Comparison of ENCODE assay signal across 12 mouse cellular contexts in genomic region chr11:66912531-66913458, GRCm38 (mm10). TPM values are rescaled to one million over a fixed set of nuclear protein-coding genes. Genes with fewer than 3 reads are reported as not detected.
A peak's percentile ranks its signal among the peaks of the same experiment; 100 is the strongest.
DNase-seq lines count a peak whose midpoint lies in the region; ATAC-seq and TF ChIP-seq lines count a peak whose summit lies in the region.
"Had no signal": no experiment of that assay in that cellular context is flagged by ENCODE, and none has a peak within 500 bp of the region (broad histone marks: within the 10 kb centered on the region; RNA-seq: fewer than 3 reads in every experiment).

No protein-coding gene starts in this region.

- H3K27ac ChIP-seq in heart, embryonic 16.5 days (ENCODE audit: low read length), result peak overlapping the region; percentile 86
- no peak overlapping the region for H3K27ac ChIP-seq in lung, postnatal 0 days (ENCODE audit: low read length)
- no peak overlapping the region; the same call in 1 of the 2 replicates for H3K27ac ChIP-seq in forebrain, embryonic 13.5 days
- H3K27ac ChIP-seq: limb, embryonic 13.5 days had no signal

- DNase-seq in MEL-GATA-1-ER (ENCODE audit: extremely low read depth, low read depth), result peak; percentile 40
- DNase-seq in lung, postnatal 0 days (ENCODE audit: low spot score), result peak; percentile 31
- DNase-seq in thymus, adult 18-20 months, result no peak

- no peaks in the 10 kb centered on the region for H3K9me3 ChIP-seq in erythroblast, embryonic 14.5 days (ENCODE audit: control insufficient read depth, low read length)
- H3K9me3 ChIP-seq in heart, embryonic 16.5 days (replicated peaks; ENCODE audit: control insufficient read depth, low read length), result no peaks in the 10 kb centered on the region
- H3K9me3 ChIP-seq in lung, postnatal 0 days (ENCODE audit: low read length), result no peaks in the 10 kb centered on the region
- no peaks in the 10 kb centered on the region for H3K9me3 ChIP-seq in forebrain, embryonic 13.5 days (replicated peaks)
- H3K9me3 ChIP-seq: limb, embryonic 13.5 days had no signal

- TF ChIP-seq CTCF in lung, postnatal 0 days (IDR thresholded peaks at IDR 0.05), result no peak

- 19% methylated on average over 17 of the region's 17 CpGs for WGBS in heart, embryonic 16.5 days
- 39% methylated on average over 15 of the region's 17 CpGs for WGBS in lung, postnatal 0 days
- 62% methylated on average over 17 of the region's 17 CpGs for WGBS in forebrain, embryonic 13.5 days

- TF ChIP-seq EP300 in lung, postnatal 0 days (IDR thresholded peaks at IDR 0.05), result no peak

- peak overlapping the region; percentile 1 for H3K4me3 ChIP-seq in erythroblast, embryonic 14.5 days (replicated peaks)
- H3K4me3 ChIP-seq in heart, embryonic 16.5 days (ENCODE audit: low read length), result peak overlapping the region; percentile 26
- no peak overlapping the region for H3K4me3 ChIP-seq in lung, postnatal 0 days (ENCODE audit: low read depth, low read length)
- H3K4me3 ChIP-seq in forebrain, embryonic 13.5 days, result no peak overlapping the region
- H3K4me3 ChIP-seq: limb, embryonic 13.5 days had no signal

- H3K9ac ChIP-seq in heart, embryonic 16.5 days (ENCODE audit: low read length), result peak overlapping the region; percentile 55
- H3K9ac ChIP-seq in lung, postnatal 0 days (replicated peaks; ENCODE audit: low read depth), result no peak overlapping the region
- H3K9ac ChIP-seq in forebrain, embryonic 13.5 days, result no peak overlapping the region
- H3K9ac ChIP-seq: limb, embryonic 13.5 days had no signal

- peak overlapping the region; percentile 47 for H3K4me2 ChIP-seq in heart, embryonic 16.5 days (ENCODE audit: low read depth, low read length)
- no peak overlapping the region for H3K4me2 ChIP-seq in lung, postnatal 0 days (replicated peaks; ENCODE audit: low read depth, low read length)
- H3K4me2 ChIP-seq in forebrain, embryonic 13.5 days, result no peak overlapping the region; the same call in 1 of the 2 replicates
- H3K4me2 ChIP-seq: limb, embryonic 13.5 days had no signal

- H3K36me3 ChIP-seq in erythroblast, embryonic 14.5 days (ENCODE audit: control insufficient read depth), result no peaks in the 10 kb centered on the region
- H3K36me3 ChIP-seq in heart, embryonic 16.5 days (ENCODE audit: control insufficient read depth, insufficient read depth), result no peaks in the 10 kb centered on the region
- no peaks in the 10 kb centered on the region for H3K36me3 ChIP-seq in lung, postnatal 0 days (ENCODE audit: insufficient read depth, low read length)
- no peaks in the 10 kb centered on the region for H3K36me3 ChIP-seq in forebrain, embryonic 13.5 days (ENCODE audit: poor library complexity, severe bottlenecking)
- H3K36me3 ChIP-seq: limb, embryonic 13.5 days had no signal

- no peak for ATAC-seq in erythroblast, adult 5-6 weeks (replicated peaks; ENCODE audit: low FRiP score, poor library complexity, severe bottlenecking)
- peak; percentile 90 for ATAC-seq in heart, embryonic 16.5 days (replicated peaks; ENCODE audit: extremely low read depth, insufficient read depth, low FRiP score)
- peak; percentile 23; the same call in 1 of the 2 replicates for ATAC-seq in lung, postnatal 0 days
- ATAC-seq in monocyte, adult 5-6 weeks (replicated peaks; ENCODE audit: insufficient number of reproducible peaks, low FRiP score, low TSS enrichment, poor library complexity, severe bottlenecking), result no peak
- no peak for ATAC-seq in forebrain, embryonic 13.5 days

- H3K27me3 ChIP-seq in erythroblast, embryonic 14.5 days (ENCODE audit: control insufficient read depth), result peaks cover 8% of the 10 kb centered on the region
- 0 out of 2 replicates have a peak, but pooled peaks cover 2% of the 10 kb centered on the region for H3K27me3 ChIP-seq in heart, embryonic 16.5 days (ENCODE audit: control insufficient read depth, insufficient read depth, low read length)
- H3K27me3 ChIP-seq in lung, postnatal 0 days (replicated peaks; ENCODE audit: insufficient read depth, low read length), result no peaks in the 10 kb centered on the region
- no peaks in the 10 kb centered on the region for H3K27me3 ChIP-seq in forebrain, embryonic 13.5 days

- H3K4me1 ChIP-seq in erythroblast, embryonic 14.5 days (ENCODE audit: control insufficient read depth), result peaks cover 32% of the 10 kb centered on the region
- H3K4me1 ChIP-seq in heart, embryonic 16.5 days (ENCODE audit: control insufficient read depth, insufficient read depth, low read length), result peaks cover 12% of the 10 kb centered on the region
- no peaks in the 10 kb centered on the region for H3K4me1 ChIP-seq in lung, postnatal 0 days (ENCODE audit: insufficient read depth, low read depth, low read length)
- H3K4me1 ChIP-seq in forebrain, embryonic 13.5 days, result peaks cover 5% of the 10 kb centered on the region; the same call in 1 of the 2 replicates
- H3K4me1 ChIP-seq: limb, embryonic 13.5 days had no signal

RNA-seq across cellular contexts. Expression of gene Pirt, which starts 1.0 kb away (rescaled TPM):
- 0.01 TPM in 1 of 2 replicates, not detected in the other for polyA plus RNA-seq in erythroblast, embryonic 14.5 days (2012)
- not detected in 2 replicates for total RNA-seq in erythroblast, adult 5-6 weeks (2015; ENCODE audit: low replicate concordance)
- total RNA-seq in erythroblast, adult 5-6 weeks (2017; ENCODE audit: low replicate concordance), result not detected in 2 replicates
- 7.4 and 8.1 TPM in 2 replicates for polyA plus RNA-seq in heart, embryonic 16.5 days (2015; fragmentation: Nextera tagmentation; extraction: Ambion mirVana)
- 1.8 and 1.9 TPM in 2 replicates for polyA plus RNA-seq in lung, postnatal 0 days (2015; fragmentation: Nextera tagmentation; extraction: Ambion mirVana)
- total RNA-seq in monocyte, adult 5-6 weeks (2017), result not detected in 3 replicates
- polyA plus RNA-seq in forebrain, embryonic 13.5 days (2015; fragmentation: Nextera tagmentation; extraction: Ambion mirVana), result 0.12 and 0.16 TPM in 2 replicates
- total RNA-seq: neutrophil, adult 5-6 weeks had no signal
- polyA plus RNA-seq: thymus, postnatal 0 days had no signal

RNA-seq across cellular contexts. Expression of gene Tmem238l, which starts 43.6 kb away (rescaled TPM):
- polyA plus RNA-seq in erythroblast, embryonic 14.5 days (2012), result not detected in 2 replicates
- not detected in 2 replicates for total RNA-seq in erythroblast, adult 5-6 weeks (2015; ENCODE audit: low replicate concordance)
- total RNA-seq in erythroblast, adult 5-6 weeks (2017; ENCODE audit: low replicate concordance), result not detected in 2 replicates
- polyA plus RNA-seq in heart, embryonic 16.5 days (2015; fragmentation: Nextera tagmentation; extraction: Ambion mirVana), result not detected in 2 replicates
- not detected in 2 replicates for polyA plus RNA-seq in lung, postnatal 0 days (2015; fragmentation: Nextera tagmentation; extraction: Ambion mirVana)
- not detected in 3 replicates for total RNA-seq in monocyte, adult 5-6 weeks (2017)
- polyA plus RNA-seq in forebrain, embryonic 13.5 days (2015; fragmentation: Nextera tagmentation; extraction: Ambion mirVana), result 0.19 TPM in 1 of 2 replicates, not detected in the other
- total RNA-seq: neutrophil, adult 5-6 weeks had no signal
- polyA plus RNA-seq: hindbrain, embryonic 11.5 days; limb, embryonic 13.5 days had no signal

Comparison
In these comparisons a context has a peak if more than half of its experiments do, and no peak if none do; other contexts are left out.
1. H3K4me3 ChIP-seq: peak in erythroblast, embryonic 14.5 days (single experiment) and heart, embryonic 16.5 days (single experiment); none in lung, postnatal 0 days (single experiment) and forebrain, embryonic 13.5 days (single experiment).
2. ATAC-seq: peak in heart, embryonic 16.5 days (single experiment) and lung, postnatal 0 days (single experiment); none in erythroblast, adult 5-6 weeks (single experiment), monocyte, adult 5-6 weeks (single experiment) and forebrain, embryonic 13.5 days (single experiment).
3. DNase-seq: peak in MEL-GATA-1-ER (single experiment) and lung, postnatal 0 days (single experiment); none in thymus, adult 18-20 months (0 of 2).